Mouse (Mus musculus) thymus, adult 18-20 months (tissue): Measurements from ENCODE around the gene Irgm2.

ENCODE experiments used
- DNase-seq, 2 experiments: peaks; one replicate each; pipeline ENCODE4 v3.0.0; 2022; ENCODE audit warnings: mixed read lengths in 2 of 2

The Irgm2 gene

GRCm38 (mm10) chr11:58199229-58200037, at the start of gene Irgm2, which contains the start of gene Igtp:
Irgm2 (plus strand) TSS chr11:58199618.
Igtp (plus strand) TSS chr11:58199556.
- peak; percentile 79 to 85 for DNase-seq

- DNase-seq, result no peak
Observed at GRCm38 (mm10) chr11:58155458-58155857, 44.0 kb upstream of the Irgm2 start.

DNA sequence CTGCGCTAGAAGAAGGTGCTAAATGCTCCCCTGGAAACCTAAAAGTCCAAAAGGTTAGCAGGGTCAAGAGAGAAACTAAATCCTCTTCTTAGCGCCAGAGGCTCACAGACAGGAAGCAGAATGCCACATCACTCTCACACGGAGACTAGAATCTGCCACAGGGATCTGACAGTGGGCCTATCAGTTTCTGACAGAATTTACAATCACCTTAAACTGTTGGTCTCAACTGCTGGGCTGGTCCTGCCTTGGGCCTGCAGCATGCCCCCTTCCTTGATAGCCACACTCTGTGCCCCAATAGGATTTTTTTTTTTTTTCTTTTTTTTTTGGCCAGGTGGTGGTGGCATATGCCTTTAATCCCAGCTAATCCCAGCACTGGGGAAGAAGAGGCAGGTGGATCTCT, 42.5 kb upstream of the Irgm2 start:
- no peak for DNase-seq

DNA sequence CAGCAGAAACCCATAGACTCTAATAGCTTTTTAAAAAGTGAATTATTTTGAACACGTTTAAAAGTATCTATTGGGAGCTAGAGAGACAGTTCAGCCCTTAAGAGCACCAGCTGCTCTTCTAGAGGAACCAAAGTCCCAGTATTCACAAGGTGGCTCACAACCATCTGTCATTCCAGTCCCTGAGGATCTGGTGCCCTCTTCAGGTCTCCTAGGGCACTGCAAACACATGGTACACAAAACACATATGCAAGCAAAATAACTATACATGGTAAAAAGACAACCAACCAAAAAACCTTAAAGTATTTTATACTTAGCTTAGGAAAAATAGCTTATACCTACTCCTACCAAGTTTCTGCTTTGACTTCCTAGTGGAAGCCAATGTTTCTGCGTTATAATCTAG, 34.3 kb upstream of the Irgm2 start:
- no peak for DNase-seq

GRCm38 (mm10) chr11:58167822-58168166, 31.6 kb upstream of the Irgm2 start:
- DNase-seq, result no peak

DNA sequence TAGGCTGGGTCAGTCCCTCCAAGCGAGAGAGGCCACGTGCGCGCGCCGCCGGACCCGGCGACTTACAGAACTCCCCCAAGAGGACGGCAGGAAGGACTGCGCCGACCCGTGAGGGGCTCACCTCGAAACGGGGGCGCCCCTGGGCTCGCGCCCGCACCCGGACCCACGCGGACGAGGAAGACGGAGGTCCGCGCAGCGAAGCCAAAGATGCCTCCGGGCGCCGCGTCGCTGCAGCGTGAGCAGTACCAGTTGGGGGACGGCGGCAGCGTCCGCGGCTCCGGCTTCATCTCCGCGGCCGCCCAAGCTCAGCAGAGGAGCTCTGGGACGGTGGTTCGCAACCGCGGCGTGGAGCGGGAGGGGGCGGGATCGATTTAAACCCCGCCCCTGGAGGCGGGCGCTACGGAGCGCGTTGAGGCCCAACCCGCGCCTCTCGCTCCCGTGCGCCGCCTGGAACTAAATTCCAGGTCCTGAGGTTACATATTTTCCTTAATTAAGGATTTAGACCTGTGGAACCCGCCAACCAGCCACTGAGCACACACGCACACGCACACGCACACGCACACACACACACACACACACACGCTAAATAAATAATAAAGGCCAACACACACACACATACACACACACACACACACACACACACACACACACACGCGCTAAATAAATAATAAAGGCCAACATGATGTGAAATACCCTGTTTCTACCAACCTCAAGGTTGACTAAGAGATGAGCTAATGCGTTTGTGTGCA, 31.1 kb upstream of the Irgm2 start, which contains the start of gene Gemin5:
Gene Gemin5, minus strand, starts transcription at position 373 of the 749 bp plus-strand sequence.
- DNase-seq, result peak; percentile 63 to 66

GRCm38 (mm10) chr11:58169666-58170065, 29.8 kb upstream of the Irgm2 start:
- DNase-seq, result no peak

- peak; percentile 89 to 92 for DNase-seq
Observed at GRCm38 (mm10) chr11:58171459-58172091, 27.8 kb upstream of the Irgm2 start, which contains the start of gene Mrpl22. Mrpl22 (plus strand) TSS chr11:58171661.

- DNase-seq, result peak; percentile 37 to 71
Observed at GRCm38 (mm10) chr11:58179563-58179962, 19.9 kb upstream of the Irgm2 start.

GRCm38 (mm10) chr11:58179986-58180385, 19.4 kb upstream of the Irgm2 start:
- DNase-seq, result peak in 1 of 2 experiments; percentile 21

DNA sequence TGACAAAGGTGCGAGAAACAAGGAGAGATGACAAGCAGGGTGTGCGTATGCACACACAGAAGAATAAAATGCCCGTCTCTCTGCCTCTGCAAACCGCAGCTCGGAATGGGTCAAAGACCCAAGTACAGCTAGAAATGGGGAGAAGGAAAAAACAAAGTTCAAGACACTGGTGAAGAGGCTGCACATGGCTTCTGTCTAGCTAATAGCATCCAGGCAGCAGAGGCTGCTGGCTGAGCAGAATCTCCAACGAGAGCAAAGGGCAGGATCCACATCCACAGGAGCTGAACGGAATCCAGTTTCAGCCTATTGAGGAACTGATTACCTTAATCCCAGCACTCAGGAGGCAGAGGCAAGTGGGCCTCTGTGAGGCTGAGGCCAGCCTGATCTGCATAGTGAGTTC, 18.7 kb upstream of the Irgm2 start:
- no peak for DNase-seq

DNA sequence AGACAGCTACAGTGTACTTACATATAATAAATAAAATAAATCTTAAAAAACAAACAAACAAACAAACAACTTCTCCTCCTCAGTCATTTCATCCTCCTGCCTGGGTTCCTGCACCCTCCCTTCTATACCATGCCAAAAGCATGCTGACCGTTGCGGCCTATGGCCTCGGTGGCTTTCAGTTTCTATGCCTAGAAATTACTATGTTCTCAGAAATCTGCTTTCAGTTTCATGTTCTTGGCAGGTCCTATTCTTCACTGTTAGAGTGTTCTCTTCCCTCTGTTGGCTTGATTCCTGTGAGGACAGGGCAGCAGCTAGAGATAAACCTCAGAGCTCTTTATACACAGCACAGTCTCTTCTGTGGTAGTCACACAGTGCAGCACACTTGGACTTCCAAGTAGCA, 15.8 kb upstream of the Irgm2 start:
- DNase-seq, result no peak

GRCm38 (mm10) chr11:58189675-58190074, 9.7 kb upstream of the Irgm2 start:
- DNase-seq, result no peak

GRCm38 (mm10) chr11:58193326-58193725, 6.1 kb upstream of the Irgm2 start:
- no peak for DNase-seq

GRCm38 (mm10) chr11:58193860-58194520, 5.4 kb upstream of the Irgm2 start:
- no peak for DNase-seq

- no peak for DNase-seq
Observed at GRCm38 (mm10) chr11:58198663-58199062, 755 bp upstream of the Irgm2 start.

- DNase-seq, result peak in 1 of 2 experiments; percentile 53
Observed at GRCm38 (mm10) chr11:58200226-58200625, 808 bp downstream of the Irgm2 start.

GRCm38 (mm10) chr11:58201052-58201451, 1.6 kb downstream of the Irgm2 start:
- peak in 1 of 2 experiments; percentile 56 for DNase-seq

GRCm38 (mm10) chr11:58210321-58210886, 11.0 kb downstream of the Irgm2 start:
- DNase-seq, result peak in 1 of 2 experiments; percentile 58

DNA sequence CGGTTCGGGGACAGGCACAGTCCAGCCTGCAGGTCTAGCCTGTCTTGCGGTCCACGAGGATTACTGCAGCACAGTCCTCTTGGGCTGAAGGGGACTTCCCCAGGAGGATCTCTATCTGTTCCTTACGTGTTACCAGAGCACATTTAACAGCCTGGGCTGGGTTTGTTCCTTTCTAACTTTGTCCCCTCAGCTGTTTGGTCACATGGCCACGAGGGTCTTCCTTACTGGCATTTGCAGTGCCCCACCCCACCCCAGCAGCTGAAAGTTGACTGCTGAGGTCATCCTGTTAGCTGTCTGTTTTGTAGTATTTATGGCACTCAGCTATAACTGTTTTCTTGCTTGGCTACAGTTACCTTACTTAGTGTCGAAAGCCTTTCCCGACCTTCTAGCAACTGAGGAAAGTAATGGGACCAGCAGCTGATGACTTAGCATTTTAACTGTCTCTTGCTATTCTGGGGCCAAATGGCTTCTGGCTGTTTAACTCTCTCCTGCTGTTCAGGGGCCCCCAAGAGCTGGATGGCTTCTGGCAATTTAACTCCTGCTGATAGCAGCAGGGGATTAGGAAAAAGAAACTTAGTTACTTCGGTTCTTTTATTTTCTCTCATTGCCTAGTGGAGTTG, 11.8 kb downstream of the Irgm2 start:
- DNase-seq, result peak in 1 of 2 experiments; percentile 32

DNA sequence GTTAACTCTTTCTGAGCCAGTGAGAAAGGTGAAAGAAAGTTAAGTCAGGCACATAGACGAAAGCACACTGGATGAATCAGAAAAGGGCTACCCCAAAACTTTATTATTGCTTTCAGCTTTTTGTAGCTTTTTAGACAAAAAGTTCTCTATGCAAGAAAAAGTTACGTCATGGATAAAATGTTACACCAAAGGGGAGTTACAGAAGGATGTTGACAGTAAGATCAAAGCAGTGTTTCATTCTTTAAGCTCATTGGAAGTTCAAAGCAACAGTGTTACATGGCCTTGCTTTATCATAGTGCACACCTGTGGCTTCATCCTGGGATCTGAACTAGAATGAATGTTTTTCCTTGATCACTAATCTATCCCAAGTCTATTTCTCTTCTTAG, 12.3 kb downstream of the Irgm2 start:
- DNase-seq, result no peak
